Comparison of ENCODE assay signal across 45 mouse cellular contexts in the genomic region with DNA sequence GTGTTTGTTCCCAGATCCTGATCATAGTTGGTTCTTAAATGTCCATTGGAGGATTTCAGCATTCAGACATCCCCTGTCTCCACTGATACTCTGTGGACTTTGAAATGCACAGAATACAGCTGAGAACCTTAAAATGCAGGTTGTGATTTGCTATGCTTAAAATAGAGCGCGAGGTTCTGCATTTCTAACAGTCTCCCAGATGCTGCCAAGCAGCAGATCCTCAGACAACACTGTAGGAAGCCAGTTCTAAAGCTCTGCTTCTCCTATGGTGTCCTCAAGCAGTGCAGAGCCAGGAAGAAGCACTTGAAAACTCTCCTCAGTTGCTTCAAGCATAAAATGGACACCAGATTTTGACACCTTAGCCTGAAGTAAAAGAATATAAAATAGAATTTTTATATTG. TPM values are rescaled to one million over a fixed set of nuclear protein-coding genes. Genes with fewer than 3 reads are reported as not detected.
"Had no signal": no experiment of that assay in that cellular context is flagged by ENCODE, and none has a peak within 500 bp of the region (broad histone marks: within the 10 kb centered on the region; RNA-seq: fewer than 3 reads in every experiment).

No protein-coding gene starts in this region.

- H3K4me2 ChIP-seq: limb, embryonic 12.5 days; limb, embryonic 13.5 days; limb, embryonic 15.5 days; liver, embryonic 11.5 days; liver, embryonic 12.5 days; liver, embryonic 13.5 days; liver, embryonic 15.5 days; lung, embryonic 14.5 days; lung, embryonic 15.5 days; midbrain, embryonic 11.5 days; midbrain, embryonic 12.5 days; midbrain, embryonic 13.5 days; midbrain, embryonic 15.5 days had no signal

- H3K4me1 ChIP-seq: limb, embryonic 10.5 days; limb, embryonic 12.5 days; limb, embryonic 13.5 days; limb, embryonic 15.5 days; liver, embryonic 12.5 days; liver, embryonic 13.5 days; liver, embryonic 15.5 days; lung, embryonic 15.5 days; megakaryocyte, embryonic 14.5 days; midbrain, embryonic 10.5 days; midbrain, embryonic 12.5 days; midbrain, embryonic 13.5 days; midbrain, embryonic 15.5 days had no signal

- H3K27me3 ChIP-seq: limb, embryonic 12.5 days; limb, embryonic 13.5 days; limb, embryonic 15.5 days; liver, embryonic 12.5 days; liver, embryonic 13.5 days; liver, embryonic 15.5 days; lung, embryonic 15.5 days; megakaryocyte, embryonic 14.5 days; midbrain, embryonic 12.5 days; midbrain, embryonic 13.5 days; midbrain, embryonic 15.5 days had no signal

- H3K9me3 ChIP-seq: limb, embryonic 10.5 days; limb, embryonic 12.5 days; limb, embryonic 15.5 days; liver, embryonic 12.5 days; liver, embryonic 13.5 days; liver, embryonic 15.5 days; lung, embryonic 15.5 days; midbrain, embryonic 10.5 days; midbrain, embryonic 12.5 days; midbrain, embryonic 13.5 days; midbrain, embryonic 15.5 days had no signal

- DNase-seq: left cerebral cortex, postnatal 4 days; liver; liver, embryonic 13.5 days; liver, postnatal 0 days; lung, adult 18-20 months; lung, adult 2 months; lung, embryonic 14.5 days; lung, postnatal 10 days; lung, postnatal 14 days; lung, postnatal 36 days; lung, postnatal 4 days; midbrain, embryonic 14.5 days had no signal

- H3K36me3 ChIP-seq: limb, embryonic 10.5 days; limb, embryonic 12.5 days; limb, embryonic 13.5 days; limb, embryonic 15.5 days; liver, embryonic 12.5 days; liver, embryonic 13.5 days; lung, embryonic 15.5 days; midbrain, embryonic 10.5 days; midbrain, embryonic 12.5 days; midbrain, embryonic 15.5 days had no signal

- ATAC-seq: liver, embryonic 12.5 days; liver, postnatal 0 days; lung, postnatal 0 days; midbrain, embryonic 13.5 days; midbrain, embryonic 15.5 days; midbrain, embryonic 16.5 days had no signal

- H3K9ac ChIP-seq: limb, embryonic 12.5 days; limb, embryonic 13.5 days; limb, embryonic 15.5 days; liver, embryonic 12.5 days; liver, embryonic 13.5 days; liver, embryonic 14.5 days; liver, embryonic 15.5 days; liver, postnatal 0 days; lung, embryonic 14.5 days; lung, embryonic 15.5 days; midbrain, embryonic 12.5 days; midbrain, embryonic 13.5 days; midbrain, embryonic 15.5 days had no signal

- H3K27ac ChIP-seq: limb, embryonic 10.5 days; limb, embryonic 12.5 days; limb, embryonic 13.5 days; limb, embryonic 15.5 days; liver, embryonic 12.5 days; liver, embryonic 13.5 days; liver, embryonic 14.5 days; liver, embryonic 15.5 days; lung, embryonic 15.5 days; macrophage; midbrain, embryonic 10.5 days; midbrain, embryonic 12.5 days; midbrain, embryonic 13.5 days; midbrain, embryonic 15.5 days had no signal

- H3K4me3 ChIP-seq: limb, embryonic 10.5 days; limb, embryonic 12.5 days; limb, embryonic 13.5 days; limb, embryonic 15.5 days; liver, embryonic 12.5 days; liver, embryonic 13.5 days; liver, embryonic 15.5 days; lung, embryonic 15.5 days; megakaryocyte, embryonic 14.5 days; midbrain, embryonic 10.5 days; midbrain, embryonic 12.5 days; midbrain, embryonic 13.5 days; midbrain, embryonic 15.5 days; myocyte had no signal

RNA-seq across cellular contexts. Expression of a gene that starts 48.1 kb away (rescaled TPM):
- total RNA-seq: left cerebral cortex, adult 8-10 months; left cerebral cortex, postnatal 25 days; left cerebral cortex, postnatal 36 days; left cerebral cortex, postnatal 4 days; liver, adult 2 months; megakaryocyte progenitor cell, adult 5-6 weeks; megakaryocyte, adult 5-6 weeks; megakaryocyte-erythroid progenitor cell, adult 5-6 weeks; midbrain, postnatal 0 days; monocyte, adult 5-6 weeks had no signal
- polyA plus RNA-seq: limb, embryonic 10.5 days; limb, embryonic 11.5 days; limb, embryonic 12.5 days; limb, embryonic 13.5 days; limb, embryonic 14.5 days; limb, embryonic 15.5 days; liver, adult 2 months; liver, embryonic 11.5 days; liver, embryonic 12.5 days; liver, embryonic 13.5 days; liver, embryonic 14.5 days; liver, embryonic 15.5 days; liver, embryonic 16.5 days; liver, postnatal 0 days; lung, adult 2 months; lung, embryonic 14.5 days; lung, embryonic 15.5 days; lung, embryonic 16.5 days; macrophage; midbrain, embryonic 10.5 days; midbrain, embryonic 11.5 days; midbrain, embryonic 12.5 days; midbrain, embryonic 13.5 days; midbrain, embryonic 14.5 days; midbrain, embryonic 15.5 days; midbrain, embryonic 16.5 days; midbrain, postnatal 0 days; myocyte; neural tube, embryonic 11.5 days had no signal
